Mouse (Mus musculus): ENCODE results near the gene Pim1.

The Pim1 gene

GRCm38 (mm10) chr17:29528568-29529187 lies 38.1 kb downstream of the Pim1 start:
- DNase-seq (ENCODE audit: low spot score in 2 of 2), result no peak

GRCm38 (mm10) chr17:29530508-29530907 lies 40.0 kb downstream of the Pim1 start:
- DNase-seq (ENCODE audit: low spot score in 2 of 2), result no peak

- no peak for DNase-seq (ENCODE audit: low spot score in 2 of 2)
These were observed 40.7 kb downstream of the Pim1 start for GRCm38 (mm10) chr17:29531278-29531677.

GRCm38 (mm10) chr17:29531757-29532384 lies 41.3 kb downstream of the Pim1 start:
- DNase-seq (ENCODE audit: low spot score in 2 of 2), result no peak

GRCm38 (mm10) chr17:29533866-29534265 lies 43.3 kb downstream of the Pim1 start:
- no peak for DNase-seq (ENCODE audit: low spot score in 2 of 2)

- no peak for DNase-seq (ENCODE audit: low spot score in 2 of 2)
These were observed 49.9 kb downstream of the Pim1 start for GRCm38 (mm10) chr17:29540426-29540825.

- no peak for DNase-seq (ENCODE audit: low spot score in 2 of 2)
These were observed 50.9 kb downstream of the Pim1 start for GRCm38 (mm10) chr17:29541419-29541818.

GRCm38 (mm10) chr17:29542831-29543690 lies 52.5 kb downstream of the Pim1 start:
- DNase-seq (ENCODE audit: low spot score in 2 of 2), result no peak

GRCm38 (mm10) chr17:29544064-29544463 lies 53.5 kb downstream of the Pim1 start:
- DNase-seq (ENCODE audit: low spot score in 2 of 2), result no peak

- no peak for DNase-seq (ENCODE audit: low spot score in 2 of 2)
These were observed 54.7 kb downstream of the Pim1 start for GRCm38 (mm10) chr17:29545241-29545640.
